Mouse (Mus musculus) embryonic stem cell, embryonic (primary cell): Measurements from ENCODE around the gene Slit3.

ENCODE experiments used
- CTCF ChIA-PET, 4 experiments: fragments of 300-600 bp in 2 of 4; fragments of 350-600 bp in 2 of 4; sonication (Branson Sonifier 250); formaldehyde crosslinking; loops; one replicate each; lab custom pipeline; 2022; ENCODE audit warnings: inconsistent platforms in 2 of 4; lab: Charles Lee
- POLR2A ChIA-PET, 4 experiments: fragments of 300-600 bp in 2 of 4; fragments of 350-600 bp in 2 of 4; sonication (Branson Sonifier 250); formaldehyde crosslinking; loops; one replicate each; lab custom pipeline; 2022; ENCODE audit warnings: antibody characterized with exemption in 4 of 4, inconsistent platforms in 1 of 4; lab: Charles Lee

Slit3 gene

GRCm38 (mm10) chr11:35607191-35607590 lies 486.2 kb downstream of the Slit3 start:
- ChIA-PET CTCF (no interaction called here), POLR2A (no interaction called here)

GRCm38 (mm10) chr11:35608794-35609193 lies 487.8 kb downstream of the Slit3 start:
- ChIA-PET POLR2A (no interaction called here), CTCF (no interaction called here)

- ChIA-PET CTCF (interaction anchor here in 3 of 4 experiments (0.5 to 0.8 kb wide), 3 partner anchors 8 to 1261 kb away, joined by 3 to 5 read pairs (median 3); no protein-coding TSS in a partner anchor), POLR2A (interaction anchor here in 1 of 4 experiments (0.5 to 0.6 kb wide), 2 partner anchors 164 to 493 kb away, joined by 3 read pairs; no protein-coding TSS in a partner anchor)
These were observed 491.4 kb downstream of the Slit3 start for GRCm38 (mm10) chr11:35612262-35612896.

GRCm38 (mm10) chr11:35614530-35614929 lies 493.5 kb downstream of the Slit3 start:
- CTCF ChIA-PET: interaction anchor here in 2 of 4 experiments (0.5 to 0.7 kb wide), 3 partner anchors 11 to 344 kb away, joined by 5 to 6 read pairs (median 6); no protein-coding TSS in a partner anchor
- POLR2A ChIA-PET: no interaction called here

- POLR2A ChIA-PET: no interaction called here
- CTCF ChIA-PET: interaction anchor here in 1 of 4 experiments (0.6 kb wide), 1 partner anchor 791 kb away, joined by 3 read pairs; no protein-coding TSS in a partner anchor
These were observed 498.4 kb downstream of the Slit3 start for GRCm38 (mm10) chr11:35619421-35619820.

GRCm38 (mm10) chr11:35622736-35623135 lies 501.7 kb downstream of the Slit3 start:
- ChIA-PET CTCF (interaction anchor here in 1 of 4 experiments (0.5 kb wide), 1 partner anchor 216 kb away, joined by 3 read pairs; no protein-coding TSS in a partner anchor), POLR2A (no interaction called here)

GRCm38 (mm10) chr11:35624515-35625270 lies 503.7 kb downstream of the Slit3 start:
- ChIA-PET POLR2A (interaction anchor here in 2 of 4 experiments (0.6 to 0.7 kb wide), 2 partner anchors 283 to 1460 kb away, joined by 3 to 4 read pairs; no protein-coding TSS in a partner anchor), CTCF (interaction anchor here in 2 of 4 experiments (0.5 to 0.6 kb wide), 2 partner anchors 11 to 693 kb away, joined by 3 to 5 read pairs; no protein-coding TSS in a partner anchor)

- ChIA-PET POLR2A (no interaction called here), CTCF (interaction anchor here in 2 of 4 experiments (0.5 to 0.6 kb wide), 3 partner anchors 11 to 694 kb away, joined by 3 to 5 read pairs (median 3); no protein-coding TSS in a partner anchor)
These were observed 504.6 kb downstream of the Slit3 start for GRCm38 (mm10) chr11:35625576-35625975.

GRCm38 (mm10) chr11:35626161-35626885 lies 505.3 kb downstream of the Slit3 start:
- CTCF ChIA-PET: interaction anchor here in 1 of 4 experiments (0.6 kb wide), 1 partner anchor 618 kb away, joined by 3 read pairs; no protein-coding TSS in a partner anchor
- POLR2A ChIA-PET: no interaction called here

- POLR2A ChIA-PET: interaction anchor here in 1 of 4 experiments (0.7 kb wide), 1 partner anchor 1545 kb away, joined by 3 read pairs; no protein-coding TSS in a partner anchor
- CTCF ChIA-PET: no interaction called here
These were observed 506.8 kb downstream of the Slit3 start for GRCm38 (mm10) chr11:35627815-35628214.

GRCm38 (mm10) chr11:35632262-35632661 lies 511.2 kb downstream of the Slit3 start:
- CTCF ChIA-PET: no interaction called here
- POLR2A ChIA-PET: interaction anchor here in 1 of 4 experiments (0.5 kb wide), 1 partner anchor 410 kb away, joined by 9 read pairs; no protein-coding TSS in a partner anchor

- ChIA-PET POLR2A (interaction anchor here in 1 of 4 experiments (1.3 kb wide), 1 partner anchor 73 kb away, joined by 3 read pairs; no protein-coding TSS in a partner anchor), CTCF (no interaction called here)
These were observed 516.1 kb downstream of the Slit3 start for GRCm38 (mm10) chr11:35637102-35637501.

- POLR2A ChIA-PET: interaction anchor here in 2 of 4 experiments (0.7 to 1.5 kb wide), 6 partner anchors 24 to 368 kb away, joined by 3 to 5 read pairs (median 3); no protein-coding TSS in a partner anchor
These were observed 517.9 kb downstream of the Slit3 start for GRCm38 (mm10) chr11:35638862-35639384.

GRCm38 (mm10) chr11:35639428-35639827 lies 518.4 kb downstream of the Slit3 start:
- ChIA-PET POLR2A (interaction anchor here in 2 of 4 experiments (0.7 to 1.5 kb wide), 6 partner anchors 24 to 368 kb away, joined by 3 to 5 read pairs (median 3); no protein-coding TSS in a partner anchor), CTCF (interaction anchor here in 2 of 4 experiments (0.5 to 0.6 kb wide), 2 partner anchors 36 to 145 kb away, joined by 3 to 7 read pairs; no protein-coding TSS in a partner anchor)

More at GRCm38 (mm10) chr11:35638862-35639384, 517.9 kb downstream of the Slit3 start:
- CTCF ChIA-PET: interaction anchor here in 3 of 4 experiments (0.5 to 0.6 kb wide), 4 partner anchors 25 to 627 kb away, joined by 3 to 7 read pairs (median 4); no protein-coding TSS in a partner anchor

- ChIA-PET CTCF (interaction anchor here in 1 of 4 experiments (1.0 to 1.4 kb wide), 2 partner anchors 13 to 284 kb away, joined by 4 read pairs; no protein-coding TSS in a partner anchor), POLR2A (interaction anchor here in 1 of 4 experiments (0.9 kb wide), 1 partner anchor 63 kb away, joined by 3 read pairs; no protein-coding TSS in a partner anchor)
These were observed 530.3 kb downstream of the Slit3 start for GRCm38 (mm10) chr11:35651286-35651685.

- POLR2A ChIA-PET: no interaction called here
- CTCF ChIA-PET: interaction anchor here in 2 of 4 experiments (0.6 to 0.8 kb wide), 2 partner anchors 191 to 342 kb away, joined by 3 to 4 read pairs; no protein-coding TSS in a partner anchor
These were observed 534.8 kb downstream of the Slit3 start for GRCm38 (mm10) chr11:35655836-35656235.

- ChIA-PET POLR2A (no interaction called here), CTCF (no interaction called here)
These were observed 536.6 kb downstream of the Slit3 start for GRCm38 (mm10) chr11:35657582-35657981.
